Mouse (Mus musculus): Measurements from ENCODE around the gene Cfap97d1. TPM values are rescaled to one million over a fixed set of nuclear protein-coding genes. Genes with fewer than 3 reads are reported as not detected.

Gene Cfap97d1
- total RNA-seq, 2 experiments from 2014 or later: not detected

DNA sequence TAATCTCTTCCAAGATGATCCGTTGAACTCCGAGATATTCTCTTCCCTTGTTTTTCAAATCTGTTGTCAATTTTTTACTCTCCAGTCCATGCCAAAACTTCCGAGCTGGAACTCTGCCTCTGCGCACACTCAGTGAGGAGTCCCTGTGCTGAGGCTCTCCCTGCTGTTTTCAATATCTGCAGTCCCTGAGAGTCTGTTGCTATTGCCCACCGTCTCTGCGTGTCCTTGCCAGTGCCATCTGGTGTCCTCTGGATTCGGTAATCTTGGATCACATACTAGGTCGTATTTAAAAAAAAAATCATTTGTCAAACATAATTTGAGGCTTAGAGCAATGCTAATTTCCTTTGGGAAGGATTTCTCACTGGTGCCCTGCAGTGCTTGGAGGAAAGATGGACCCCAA is 50.8 kb downstream of the Cfap97d1 start:
- DNase-seq (ENCODE audit: low spot score in 2 of 2): no peak

DNA sequence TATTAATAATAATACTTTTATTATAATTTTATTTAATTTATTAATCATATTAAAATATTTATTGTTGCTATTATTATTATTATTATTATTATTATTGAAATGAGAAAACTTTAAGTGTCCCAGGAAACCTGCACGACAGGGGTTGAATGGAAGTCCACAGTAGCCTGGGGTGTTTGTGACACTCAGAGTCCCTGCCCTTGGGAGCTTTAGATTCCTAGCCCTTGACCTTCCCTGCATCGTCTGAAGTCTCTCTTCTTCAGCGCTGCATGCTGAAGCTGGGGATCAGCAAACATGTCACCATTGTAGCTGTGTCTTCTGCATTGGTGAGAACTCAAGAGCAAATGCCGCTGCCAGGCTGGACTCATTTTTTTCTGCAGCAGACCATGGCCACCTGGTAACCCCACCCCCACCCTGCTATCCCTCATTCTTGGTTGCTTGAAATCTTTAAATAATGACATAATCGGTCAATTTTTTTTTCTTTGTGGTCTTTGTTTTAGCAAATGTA is 51.4 kb downstream of the Cfap97d1 start:
- no peak for DNase-seq (ENCODE audit: low spot score in 2 of 2)

DNA sequence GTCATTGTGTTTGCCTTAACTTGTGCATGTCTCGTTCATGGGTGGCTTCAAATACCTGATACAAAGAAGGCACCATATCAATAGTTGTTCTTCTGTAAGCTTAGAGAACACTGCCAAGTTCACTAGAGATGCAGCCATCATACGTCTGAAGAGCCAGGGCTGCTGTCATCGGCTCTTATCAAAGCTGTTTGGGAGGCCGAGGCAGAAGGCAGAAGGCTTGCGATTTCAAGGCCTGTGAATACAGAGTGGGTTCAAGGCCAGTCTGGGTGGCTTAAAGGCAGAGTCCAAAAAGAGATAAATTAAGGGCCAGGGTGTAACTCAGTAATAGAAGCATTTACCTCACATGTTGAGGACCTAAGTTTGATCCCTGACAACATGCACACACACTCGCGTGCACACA is 52.3 kb downstream of the Cfap97d1 start:
- DNase-seq (ENCODE audit: low spot score in 2 of 2): no peak

DNA sequence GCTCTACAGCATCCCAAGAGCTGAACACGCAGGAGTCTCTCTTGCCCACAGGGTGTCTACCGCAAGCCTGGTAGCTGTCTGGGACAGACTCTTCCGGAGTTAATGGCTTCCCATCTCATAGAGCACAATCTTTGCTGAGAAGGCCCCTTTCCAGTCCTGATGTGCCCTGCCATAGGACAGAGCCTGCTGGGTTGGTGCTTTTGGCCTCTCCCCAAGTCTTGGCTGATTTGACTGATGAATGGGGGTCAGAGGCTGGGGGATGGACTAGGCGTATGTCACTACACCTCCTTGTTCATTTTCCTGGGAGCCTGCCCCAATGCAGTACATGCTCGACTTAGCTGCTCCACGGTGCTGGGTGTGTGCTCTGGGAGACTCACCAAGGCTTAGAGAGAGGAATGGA is 53.7 kb downstream of the Cfap97d1 start:
- DNase-seq (ENCODE audit: low spot score in 2 of 2): no peak

DNA sequence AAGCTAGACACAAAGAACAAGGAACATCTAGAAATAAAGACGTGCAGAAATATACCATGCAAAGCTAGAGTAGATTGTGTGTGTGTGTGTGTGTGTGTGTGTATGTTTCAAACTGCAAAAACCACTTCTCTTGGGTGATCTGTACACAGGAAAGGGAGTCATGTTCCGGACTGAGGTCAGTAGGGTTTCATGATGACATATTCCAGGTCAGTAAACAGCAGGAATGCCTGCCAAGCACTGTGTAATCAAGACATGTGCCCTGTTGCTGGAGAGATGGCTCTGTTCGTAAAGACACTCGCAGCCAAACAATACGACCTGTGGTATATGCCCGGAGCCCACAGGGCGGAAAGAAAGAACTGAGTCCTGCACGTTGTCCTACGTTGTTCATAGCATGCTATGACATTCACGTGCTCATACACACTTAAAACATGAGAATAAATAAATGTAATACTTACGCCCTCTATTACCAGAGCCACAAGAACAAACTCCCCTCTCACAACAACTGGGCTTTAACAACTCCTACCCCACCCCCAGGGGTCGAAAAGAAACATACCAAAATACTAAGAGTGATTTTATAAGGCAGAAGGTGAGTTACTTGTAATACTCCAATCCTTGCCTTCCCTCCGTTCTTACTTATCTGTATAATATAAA is 55.5 kb downstream of the Cfap97d1 start:
- DNase-seq (ENCODE audit: low spot score in 2 of 2): no peak

DNA sequence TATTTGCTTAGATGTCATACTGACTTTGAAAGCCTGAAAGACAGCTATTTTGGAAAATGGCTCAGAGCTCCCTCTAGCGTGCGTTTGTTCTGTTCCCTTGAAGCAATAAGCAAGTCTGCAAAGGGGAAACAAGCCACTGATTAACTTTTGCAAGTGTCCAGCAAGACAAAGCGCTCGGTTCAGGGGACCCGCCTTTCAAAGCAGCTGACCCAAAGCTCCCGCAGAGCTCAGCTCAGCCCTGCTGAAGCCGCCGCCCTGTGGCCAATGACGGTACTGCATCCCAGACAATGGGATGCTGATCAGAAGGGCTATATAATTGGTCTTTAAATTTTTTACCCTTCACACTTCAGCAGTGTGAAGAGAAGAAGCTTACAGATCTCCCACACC is 56.1 kb downstream of the Cfap97d1 start:
- peak; percentile 92 to 96 for DNase-seq (ENCODE audit: low spot score in 2 of 2)

DNA sequence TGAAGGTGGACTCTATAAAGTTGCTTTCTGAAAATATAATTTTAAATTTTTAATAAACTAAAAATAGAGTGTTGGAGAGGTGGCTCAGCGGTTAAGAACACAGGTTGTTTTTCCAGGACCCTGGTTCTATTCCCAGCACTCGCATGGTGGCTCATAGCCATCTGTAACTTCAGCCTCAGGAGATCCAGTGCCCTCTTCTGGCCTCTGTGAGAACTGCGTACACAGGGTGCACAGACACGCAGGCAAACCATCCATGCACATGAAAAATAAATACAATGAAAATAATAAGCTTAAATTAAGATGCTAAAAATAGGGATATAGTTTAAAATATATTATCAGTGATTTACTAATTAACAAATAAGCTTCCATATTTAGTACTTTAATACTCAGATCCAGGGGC is 56.6 kb downstream of the Cfap97d1 start:
- no peak for DNase-seq (ENCODE audit: low spot score in 2 of 2)

DNA sequence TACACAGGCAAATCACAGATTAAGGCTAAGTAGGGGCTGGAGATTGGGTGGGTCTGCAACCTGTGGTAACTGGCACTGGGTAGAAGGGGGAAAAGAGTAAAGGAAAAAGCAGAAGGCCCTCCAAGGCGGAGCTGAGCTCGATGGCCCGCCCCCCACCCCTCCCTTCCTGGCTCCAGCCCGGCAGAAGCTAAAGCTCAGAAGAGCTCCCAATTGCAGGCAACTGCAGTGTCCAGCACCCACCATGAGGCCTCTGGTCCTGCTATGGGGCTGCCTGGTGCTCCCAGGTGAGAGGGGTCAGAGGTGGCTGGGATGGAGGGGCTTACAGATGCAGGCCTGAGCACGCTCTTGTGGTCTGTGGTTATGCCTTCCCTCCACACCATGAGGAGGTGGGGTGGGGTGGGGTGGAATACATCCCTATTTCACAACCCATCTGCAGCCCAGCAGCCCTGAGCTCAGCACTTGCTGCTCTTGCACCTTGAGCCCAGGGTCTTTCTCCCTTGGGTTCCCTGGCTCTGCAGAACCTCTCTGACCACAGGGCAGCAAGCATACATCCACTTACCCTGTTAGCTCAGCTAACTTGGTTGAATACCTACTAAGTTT is 57.4 kb downstream of the Cfap97d1 start, which contains the start of gene Cd300lg:
TSS of gene Cd300lg (plus strand) at position 160 of the 600 bp plus-strand sequence.
- DNase-seq (ENCODE audit: low spot score in 2 of 2): no peak

Other genes starting within 250 kb of the Cfap97d1 start
- gene Etv4, start 198.9 kb upstream of the Cfap97d1 start, total RNA-seq (2021): 1 to 10 TPM in 1 of 2 experiments, under 1 TPM in 1; 0.77 to 2.0 TPM
- gene Meox1, start 89.9 kb upstream of the Cfap97d1 start, total RNA-seq (2021): 1 to 10 TPM; 1.8 to 4.2 TPM
- not detected for gene Sost, start 17.3 kb upstream of the Cfap97d1 start, total RNA-seq (2021)
- gene Dusp3, start 2.7 kb downstream of the Cfap97d1 start, total RNA-seq (2021): 100 to 1,000 TPM; 107 to 138 TPM
- gene Mpp3, start 44.2 kb downstream of the Cfap97d1 start, total RNA-seq (2021): 10 to 100 TPM; 10.8 to 20.2 TPM
- gene Cd300lg, start 57.2 kb downstream of the Cfap97d1 start, total RNA-seq (2021): 10 to 100 TPM; 32.4 to 33.4 TPM
- gene Mpp2, start 104.2 kb downstream of the Cfap97d1 start, total RNA-seq (2021): 10 to 100 TPM in 1 of 2 experiments, 1 to 10 TPM in 1; 8.8 to 13.0 TPM
- not detected for gene Ppy, start 117.0 kb downstream of the Cfap97d1 start, total RNA-seq (2021)
- gene Pyy, start 123.6 kb downstream of the Cfap97d1 start, total RNA-seq (2021): not detected
- gene Nags, start 161.2 kb downstream of the Cfap97d1 start, total RNA-seq (2021): under 1 TPM in 1 of 2 experiments, not detected in 1; 0.77 TPM
- 10 to 100 TPM; 12.0 to 13.6 TPM for gene Tmem101, start 172.1 kb downstream of the Cfap97d1 start, total RNA-seq (2021)
- gene Lsm12, start 201.0 kb downstream of the Cfap97d1 start, total RNA-seq (2021): 100 to 1,000 TPM in 1 of 2 experiments, 10 to 100 TPM in 1; 83.9 to 102 TPM
- 100 to 1,000 TPM; 121 to 128 TPM for gene G6pc3, start 205.3 kb downstream of the Cfap97d1 start, total RNA-seq (2021)
- gene Hdac5, start 245.9 kb downstream of the Cfap97d1 start, total RNA-seq (2021): 100 to 1,000 TPM in 1 of 2 experiments, 10 to 100 TPM in 1; 79.1 to 115 TPM

Data from adrenal gland, adult 18-20 months (tissue).